Mouse (Mus musculus) stomach, embryonic 14.5 days (tissue): ENCODE measurements around the gene Sgms1. TPM values are rescaled to one million over a fixed set of nuclear protein-coding genes. Genes with fewer than 3 reads are reported as not detected.
A peak's percentile ranks its signal among the peaks of the same experiment; 100 is the strongest.

Source experiments
- ATAC-seq: fragments of 200-750 bp; cut with Nextera tagmentation; 2 replicates; pipeline ENCODE4 v1.8.0; 2017; ENCODE audit warnings: low read depth, moderate TSS enrichment; ENCODE audit not compliant: insufficient number of reproducible peaks, insufficient read depth, low FRiP score
- H3K27ac ChIP-seq: fragments of 300-500 bp; sonication (generic); 2 replicates; pipeline ENCODE4 v1.5.1; 2014; ENCODE audit warnings: mild to moderate bottlenecking, low read length, moderate library complexity, mixed read lengths
- H3K27me3 ChIP-seq: fragments of 300-500 bp; sonication (generic); 2 replicates; pipeline ENCODE4 v1.6.1; 2014; ENCODE audit warnings: low read length, control low read depth, mixed read lengths; ENCODE audit not compliant: control insufficient read depth, insufficient read depth
- H3K36me3 ChIP-seq: fragments of 300-500 bp; sonication (generic); 2 replicates; pipeline ENCODE4 v1.6.1; 2014; ENCODE audit warnings: mild to moderate bottlenecking, control low read depth, low read length, moderate library complexity, mixed read lengths; ENCODE audit not compliant: control insufficient read depth, insufficient read depth
- H3K4me1 ChIP-seq: fragments of 300-500 bp; sonication (generic); 2 replicates; pipeline ENCODE4 v1.6.1; 2014; ENCODE audit warnings: low read length, control low read depth, mixed read lengths; ENCODE audit not compliant: control insufficient read depth, insufficient read depth
- H3K4me2 ChIP-seq: fragments of 300-500 bp; sonication (generic); replicated peaks from 2 replicates; pipeline ENCODE4 v1.6.1; 2014; ENCODE audit warnings: low read depth, low read length, control low read depth
- H3K4me3 ChIP-seq: fragments of 300-500 bp; sonication (generic); 2 replicates; pipeline ENCODE4 v1.5.1; 2014; ENCODE audit warnings: low read depth, low read length, control low read depth
- H3K9ac ChIP-seq: fragments of 300-500 bp; sonication (generic); replicated peaks from 2 replicates; pipeline ENCODE4 v1.6.1; 2014; ENCODE audit warnings: low read depth, mild to moderate bottlenecking, control low read depth, low read length, moderate library complexity, mixed read lengths
- H3K9me3 ChIP-seq: fragments of 300-500 bp; sonication (generic); 2 replicates; pipeline ENCODE4 v1.6.1; 2016; ENCODE audit warnings: low read depth, low read length, control low read depth; ENCODE audit not compliant: control insufficient read depth
- WGBS: fragments of 180-500 bp; shearing (Covaris S2); extraction: QIAGEN DNeasy Blood & Tissue Kit; methylation state at CpG from one replicate; pipeline ENCODE4 v1.1.7; 2014; 5-methylcytosine and 5-hydroxymethylcytosine counted together
- polyA plus RNA-seq: library from polyadenylated mRNA; unstranded; fragments of >200 nt; fragmentation: Nextera tagmentation; extraction: Ambion mirVana; gene quantifications from 2 replicates; pipeline ENCODE4 v1.2.1, GENCODE M21; 2014

The Sgms1 gene
- polyA plus RNA-seq, 1 experiment from 2014 or later = 50.9 TPM

- Histone ChIP-seq H3K9ac (no peak overlapping the region), H3K4me2 (no peak overlapping the region), H3K36me3 (no peaks in the 10 kb centered on the region), H3K4me3 (no peak overlapping the region), H3K27ac (no peak overlapping the region), H3K9me3 (no peaks in the 10 kb centered on the region), H3K4me1 (no peaks in the 10 kb centered on the region), H3K27me3 (no peaks in the 10 kb centered on the region)
- WGBS = 96% methylated on average over 3 of the region's 3 CpGs
- no peak for ATAC-seq
Observed at GRCm38 (mm10) chr19:32311063-32311462, 78.5 kb downstream of the Sgms1 start.

GRCm38 (mm10) chr19:32310483-32310882 is 79.0 kb downstream of the Sgms1 start:
- H3K9ac ChIP-seq = no peak overlapping the region
- H3K36me3 ChIP-seq = no peaks in the 10 kb centered on the region
- H3K9me3 ChIP-seq = no peaks in the 10 kb centered on the region
- no peak overlapping the region for H3K27ac ChIP-seq
- H3K4me2 ChIP-seq = no peak overlapping the region
- no peak overlapping the region for H3K4me3 ChIP-seq
- no peaks in the 10 kb centered on the region for H3K4me1 ChIP-seq
- WGBS = 95% methylated on average over 5 of the region's 5 CpGs
- ATAC-seq = no peak
- H3K27me3 ChIP-seq = no peaks in the 10 kb centered on the region

- H3K27me3 ChIP-seq = no peaks in the 10 kb centered on the region
- H3K4me1 ChIP-seq = peaks cover 5% of the 10 kb centered on the region; the same call in 1 of the 2 replicates
- ATAC-seq = no peak
- H3K9ac ChIP-seq = no peak overlapping the region
- no peaks in the 10 kb centered on the region for H3K36me3 ChIP-seq
- WGBS = 90% methylated on average over 3 of the region's 3 CpGs
- no peak overlapping the region for H3K27ac ChIP-seq
- no peak overlapping the region for H3K4me2 ChIP-seq
- H3K4me3 ChIP-seq = no peak overlapping the region
- no peaks in the 10 kb centered on the region for H3K9me3 ChIP-seq
Observed at GRCm38 (mm10) chr19:32309346-32309745, 80.2 kb downstream of the Sgms1 start.

- H3K4me3 ChIP-seq = no peak overlapping the region
- peaks cover 12% of the 10 kb centered on the region; the same call in 1 of the 2 replicates for H3K4me1 ChIP-seq
- H3K4me2 ChIP-seq = no peak overlapping the region
- no peaks in the 10 kb centered on the region for H3K36me3 ChIP-seq
- no peaks in the 10 kb centered on the region for H3K27me3 ChIP-seq
- no peak overlapping the region for H3K27ac ChIP-seq
- H3K9me3 ChIP-seq = no peaks in the 10 kb centered on the region
- WGBS = 90% methylated on average over 3 of the region's 3 CpGs
- H3K9ac ChIP-seq = no peak overlapping the region
- ATAC-seq = no peak
Observed at GRCm38 (mm10) chr19:32308311-32308710, 81.2 kb downstream of the Sgms1 start.

- no peaks in the 10 kb centered on the region for H3K36me3 ChIP-seq
- peaks cover 12% of the 10 kb centered on the region; the same call in 1 of the 2 replicates for H3K4me1 ChIP-seq
- no peaks in the 10 kb centered on the region for H3K27me3 ChIP-seq
- no peaks in the 10 kb centered on the region for H3K9me3 ChIP-seq
- H3K4me3 ChIP-seq = no peak overlapping the region
- ATAC-seq = peak; percentile 30; the same call in 1 of the 2 replicates
- H3K9ac ChIP-seq = no peak overlapping the region
- no peak overlapping the region for H3K4me2 ChIP-seq
- WGBS = 39% methylated on average over 4 of the region's 4 CpGs
- H3K27ac ChIP-seq = peak overlapping the region; percentile 64; the same call in 1 of the 2 replicates
Observed at GRCm38 (mm10) chr19:32304898-32305297, 84.6 kb downstream of the Sgms1 start.

- Histone ChIP-seq H3K4me1 (peaks cover 12% of the 10 kb centered on the region; the same call in 1 of the 2 replicates), H3K27me3 (no peaks in the 10 kb centered on the region), H3K36me3 (no peaks in the 10 kb centered on the region), H3K4me3 (no peak overlapping the region), H3K9me3 (no peaks in the 10 kb centered on the region), H3K9ac (no peak overlapping the region), H3K27ac (peak overlapping the region; percentile 64), H3K4me2 (no peak overlapping the region)
- 64% methylated on average over 9 of the region's 9 CpGs for WGBS
- ATAC-seq = peak; percentile 83; the same call in 1 of the 2 replicates
Observed at GRCm38 (mm10) chr19:32304008-32304873, 85.3 kb downstream of the Sgms1 start.

GRCm38 (mm10) chr19:32302835-32303381 is 86.6 kb downstream of the Sgms1 start:
- no peaks in the 10 kb centered on the region for H3K36me3 ChIP-seq
- WGBS = 77% methylated on average over 5 of the region's 5 CpGs
- H3K4me2 ChIP-seq = no peak overlapping the region
- no peaks in the 10 kb centered on the region for H3K9me3 ChIP-seq
- ATAC-seq = no peak
- no peaks in the 10 kb centered on the region for H3K27me3 ChIP-seq
- H3K4me3 ChIP-seq = no peak overlapping the region
- H3K4me1 ChIP-seq = peaks cover 12% of the 10 kb centered on the region; the same call in 1 of the 2 replicates
- H3K9ac ChIP-seq = no peak overlapping the region
- H3K27ac ChIP-seq = no peak overlapping the region

GRCm38 (mm10) chr19:32301568-32301967 is 87.9 kb downstream of the Sgms1 start:
- Histone ChIP-seq H3K9ac (no peak overlapping the region), H3K4me3 (no peak overlapping the region), H3K27ac (no peak overlapping the region), H3K9me3 (no peaks in the 10 kb centered on the region), H3K36me3 (no peaks in the 10 kb centered on the region), H3K4me2 (no peak overlapping the region), H3K4me1 (peaks cover 12% of the 10 kb centered on the region; the same call in 1 of the 2 replicates), H3K27me3 (no peaks in the 10 kb centered on the region)
- 84% methylated on average over 3 of the region's 3 CpGs for whole genome bisulfite sequencing
- no peak for ATAC-seq
